In genomic region chr15:100761419-100762185, GRCm38 (mm10) we compare ENCODE assay signal across 8 mouse cellular contexts. TPM values are rescaled to one million over a fixed set of nuclear protein-coding genes. Genes with fewer than 3 reads are reported as not detected.
A peak's percentile ranks its signal among the peaks of the same experiment; 100 is the strongest.
DNase-seq lines count a peak whose midpoint lies in the region; ATAC-seq and TF ChIP-seq lines count a peak whose summit lies in the region.

Gene Slc4a8 (plus strand): TSS chr15:100761747.

- H3K36me3 ChIP-seq in heart, embryonic 10.5 days = no peaks in the 10 kb centered on the region
- no peaks in the 10 kb centered on the region for H3K36me3 ChIP-seq in kidney, embryonic 15.5 days

- peaks cover 67% of the 10 kb centered on the region for H3K27me3 ChIP-seq in heart, embryonic 10.5 days (ENCODE audit: insufficient read depth, poor library complexity, severe bottlenecking)
- 0 out of 2 replicates have a peak, but pooled peaks cover 12% of the 10 kb centered on the region for H3K27me3 ChIP-seq in kidney, embryonic 15.5 days

- peak within 1 kb of the TSS; percentile 46 for H3K9ac ChIP-seq in kidney, embryonic 15.5 days

- under 1% methylated on average over 64 of the region's 64 CpGs for WGBS in heart, embryonic 10.5 days
- under 1% methylated on average over 64 of the region's 64 CpGs for WGBS in kidney, embryonic 15.5 days

- DNase-seq in 3134 (ENCODE audit: extremely low read depth, insufficient read length, low spot score) (peak; percentile 88), liver (peak; percentile 83)
- peak; percentile 80 to 81 for DNase-seq in adrenal gland, postnatal 4 days (ENCODE audit: low spot score in 2 of 2)
- peak; percentile 95 for DNase-seq in heart, embryonic 10.5 days (ENCODE audit: low spot score)
- peak; percentile 53 to 68 for DNase-seq in monocyte, adult 2 months (ENCODE audit: low read depth in 1 of 2, low spot score in 2 of 2)
- peak; percentile 71 to 79 for DNase-seq in spleen, postnatal 14 days (ENCODE audit: low spot score in 2 of 2)

- H3K9me3 ChIP-seq in heart, embryonic 10.5 days = no peaks in the 10 kb centered on the region
- H3K9me3 ChIP-seq in kidney, embryonic 15.5 days (replicated peaks) = no peaks in the 10 kb centered on the region

- peak; percentile 93 for ATAC-seq in kidney, embryonic 15.5 days (replicated peaks; ENCODE audit: low FRiP score)

- H3K4me1 ChIP-seq in embryonic fibroblast, embryonic 13.5 days (ENCODE audit: control insufficient read depth, insufficient read depth, low read length) = no peaks in the 10 kb centered on the region
- H3K4me1 ChIP-seq in heart, embryonic 10.5 days = peaks cover 11% of the 10 kb centered on the region
- peaks cover 32% of the 10 kb centered on the region for H3K4me1 ChIP-seq in kidney, embryonic 15.5 days

- H3K4me3 ChIP-seq in embryonic fibroblast, embryonic 13.5 days (ENCODE audit: insufficient read depth, low read length) = peak within 1 kb of the TSS; percentile 86
- peak within 1 kb of the TSS; percentile 69 for H3K4me3 ChIP-seq in heart, embryonic 10.5 days
- H3K4me3 ChIP-seq in kidney, embryonic 15.5 days (replicated peaks) = peak within 1 kb of the TSS; percentile 63

- peak within 1 kb of the TSS; percentile 86 for H3K4me2 ChIP-seq in kidney, embryonic 15.5 days

- TF ChIP-seq POLR2A in embryonic fibroblast, embryonic 13.5 days (IDR thresholded peaks at IDR 0.05; ENCODE audit: low read depth, low read length) = no peak

- TF ChIP-seq CTCF in embryonic fibroblast, embryonic 13.5 days (IDR thresholded peaks at IDR 0.05; ENCODE audit: borderline replicate concordance, insufficient read depth, low read length) = peak; percentile 2; the same call in 1 of the 2 replicates

- no peak within 1 kb of the TSS for H3K27ac ChIP-seq in embryonic fibroblast, embryonic 13.5 days (ENCODE audit: insufficient read depth, low read length)
- H3K27ac ChIP-seq in heart, embryonic 10.5 days = peak within 1 kb of the TSS; percentile 77
- peak within 1 kb of the TSS; percentile 89 for H3K27ac ChIP-seq in kidney, embryonic 15.5 days

RNA-seq across cellular contexts. Expression of gene Slc4a8, which starts in this region (rescaled TPM):
- 10 to 100 TPM; 15.8 to 22.2 TPM for total RNA-seq in adrenal gland, postnatal 4 days (2021)
- polyA plus RNA-seq in embryonic fibroblast, embryonic 13.5 days (2011; ENCODE audit: insufficient read length, low read depth, missing spikeins) = 1.2 and 2.9 TPM in 2 replicates
- polyA plus RNA-seq in heart, embryonic 10.5 days (2016; fragmentation: Nextera tagmentation; extraction: Ambion mirVana) = 2.2 and 2.3 TPM in 2 replicates
- polyA plus RNA-seq in kidney, embryonic 15.5 days (2015; fragmentation: Nextera tagmentation; extraction: Ambion mirVana) = 9.6 and 9.9 TPM in 2 replicates
